Mouse (Mus musculus) right cerebral cortex, adult 2 months (tissue): ENCODE measurements around the gene Emp2.

ENCODE experiments used
- DNase-seq, 2 experiments: peaks; one replicate each; pipeline ENCODE4 v3.0.0; 2021 to 2022; ENCODE audit warnings: low spot score in 2 of 2

The Emp2 gene

DNA sequence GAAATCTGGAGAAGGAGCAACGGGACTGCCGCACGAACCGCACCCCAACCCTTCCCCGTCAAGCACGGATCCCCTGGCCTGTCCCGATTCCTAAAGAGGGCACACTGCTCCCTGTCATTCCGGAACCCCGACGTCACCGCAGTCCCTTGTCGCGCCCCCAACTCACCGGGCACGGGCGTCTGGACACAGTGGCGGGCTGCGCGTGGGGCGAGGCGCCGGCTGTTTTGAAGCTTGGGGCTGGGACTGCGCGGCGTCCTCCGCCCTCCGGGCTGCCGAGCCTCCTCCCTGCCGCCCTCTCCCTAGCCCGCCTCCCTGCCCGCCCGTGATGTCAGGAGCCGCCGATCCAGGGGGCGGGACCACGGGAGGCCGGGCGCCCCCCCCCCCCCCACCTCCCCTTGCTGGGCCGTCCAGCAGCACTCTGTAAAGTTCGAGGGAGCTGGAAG, at the start of gene Emp2:
Gene Emp2 (minus strand): TSS at position 323 of the 443 bp plus-strand sequence.
- peak in 1 of 2 experiments; percentile 7 for DNase-seq

GRCm38 (mm10) chr16:10363061-10363460, 49.3 kb upstream of the Emp2 start:
- no peak for DNase-seq

DNA sequence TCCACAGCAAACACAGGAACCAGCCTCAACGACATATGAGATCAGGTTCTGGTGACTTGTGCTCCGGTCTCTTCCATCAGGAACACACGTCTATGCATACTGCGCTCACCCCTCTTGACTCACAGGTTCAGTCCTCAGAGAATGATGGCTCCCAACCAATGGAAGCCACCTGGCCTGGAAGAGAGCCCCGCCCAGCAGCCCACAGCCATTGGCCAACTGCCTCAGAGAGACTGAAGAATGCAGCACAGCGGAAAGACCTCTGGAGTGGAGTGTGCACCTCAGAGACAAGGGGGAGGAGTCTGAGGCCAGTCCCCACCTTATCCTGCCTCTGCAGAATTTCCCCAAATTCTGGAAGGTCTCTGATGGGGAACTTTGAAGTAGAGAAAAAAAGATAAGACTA, 45.5 kb upstream of the Emp2 start:
- no peak for DNase-seq

DNA sequence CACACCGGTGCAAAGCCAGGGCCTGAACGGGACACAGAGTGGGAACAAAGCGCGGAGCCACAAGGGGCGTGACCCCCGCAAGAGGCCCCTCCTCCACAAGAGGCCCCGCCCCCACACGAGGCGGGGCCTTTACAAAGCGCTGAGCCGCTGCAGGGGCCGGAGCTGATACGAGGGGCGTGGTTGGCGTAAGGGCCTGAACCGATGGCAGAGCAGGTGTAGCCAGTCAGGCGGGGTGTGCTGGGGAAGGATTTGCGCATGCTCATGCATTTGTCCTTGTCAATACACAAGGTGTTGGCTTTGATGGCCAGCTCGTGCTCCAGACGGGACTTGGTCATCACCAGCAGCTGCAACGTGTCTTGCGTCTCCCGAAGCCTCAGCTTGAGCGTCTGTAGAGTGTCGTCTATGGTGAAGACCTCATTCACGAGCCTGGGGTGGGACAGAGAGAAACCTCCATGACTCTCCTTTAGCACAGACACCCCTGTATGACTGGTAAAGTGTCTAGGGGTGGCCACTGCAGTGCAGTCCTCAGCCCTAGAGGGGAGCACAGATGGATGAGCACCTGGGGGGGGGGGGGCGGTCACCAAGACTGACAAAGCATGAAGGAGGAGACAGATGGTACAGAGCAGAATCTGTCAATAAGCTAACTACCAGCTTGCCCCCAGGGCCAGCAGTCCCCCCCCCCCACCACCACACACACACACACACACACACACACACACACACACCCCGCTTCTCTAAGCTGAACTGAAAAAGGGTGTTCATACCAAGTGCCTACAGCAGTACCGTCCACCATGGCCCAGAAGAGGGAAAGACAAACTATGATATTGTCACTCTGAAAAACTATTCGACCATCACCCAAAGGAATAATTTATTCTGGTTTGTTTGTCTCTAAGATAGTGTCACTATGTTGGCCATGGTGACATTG, 44.5 kb upstream of the Emp2 start:
- no peak for DNase-seq

GRCm38 (mm10) chr16:10355004-10355403, 41.2 kb upstream of the Emp2 start:
- DNase-seq, result no peak

DNA sequence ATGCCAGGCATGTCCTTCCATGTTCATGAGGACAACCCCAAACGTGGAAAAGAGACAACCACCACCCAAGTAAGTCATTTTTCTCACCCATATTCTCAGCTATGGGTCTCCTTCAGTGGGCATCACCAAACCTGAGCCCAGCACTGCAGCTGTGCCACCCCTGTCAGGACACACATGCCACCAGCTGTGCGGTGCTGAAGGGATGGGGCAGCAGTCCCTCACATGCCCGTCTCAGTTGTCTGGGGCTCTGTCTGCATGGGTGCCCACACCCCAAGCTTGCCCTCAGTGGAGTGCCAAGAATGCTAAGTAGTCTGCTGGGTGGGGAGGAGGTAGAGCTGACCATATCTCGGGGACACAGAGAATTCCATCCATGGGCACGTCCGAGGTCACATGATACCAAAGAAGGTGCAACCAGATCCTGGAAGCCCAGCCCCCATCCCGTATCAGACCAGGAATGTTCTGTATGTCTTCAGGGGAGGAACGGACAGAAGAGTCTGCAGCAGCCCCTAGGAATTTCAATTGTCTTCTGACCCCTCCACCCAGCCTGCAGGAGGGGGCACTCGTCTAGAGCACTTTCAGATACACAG, 37.4 kb upstream of the Emp2 start:
- DNase-seq, result no peak

DNA sequence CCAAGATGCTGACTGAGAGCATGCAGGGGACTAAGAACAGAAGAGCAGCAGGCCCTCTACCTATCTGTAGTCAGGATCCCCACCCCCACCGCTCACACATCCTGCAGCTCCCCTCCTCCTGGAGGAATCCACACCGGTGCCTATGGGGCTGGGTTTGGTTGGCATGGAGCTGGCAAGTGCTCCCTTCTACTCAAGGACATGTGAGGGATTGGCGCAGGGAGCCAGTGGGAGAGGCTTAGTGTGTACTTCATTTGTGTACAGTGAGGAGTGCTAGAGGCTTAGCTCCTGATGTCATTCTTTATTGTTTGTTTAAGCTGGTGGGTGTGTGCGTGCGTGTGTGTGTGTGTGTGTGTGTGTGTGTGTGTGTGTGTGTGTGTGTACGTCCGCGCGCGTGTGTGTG, 36.1 kb upstream of the Emp2 start:
- DNase-seq, result no peak

DNA sequence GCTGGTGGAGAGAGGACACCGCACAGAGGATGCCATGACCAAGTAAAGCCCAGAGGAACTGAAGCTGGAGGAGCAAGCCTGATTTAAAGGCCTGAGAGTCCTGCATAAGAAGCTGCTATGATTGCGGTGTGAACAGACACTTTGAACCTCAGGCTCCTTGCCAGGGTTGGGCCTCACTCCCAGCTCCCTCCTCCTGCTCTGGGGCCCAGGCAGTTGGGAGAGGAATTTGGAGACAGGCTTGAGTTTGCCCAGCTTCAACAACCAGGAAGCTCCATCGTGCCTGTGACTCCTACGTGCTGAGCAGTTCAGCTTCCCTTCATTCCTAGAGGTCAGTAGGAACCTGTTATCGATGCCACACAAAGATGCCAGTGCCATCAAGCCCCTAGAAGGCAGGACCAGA, 35.7 kb upstream of the Emp2 start:
- no peak for DNase-seq

DNA sequence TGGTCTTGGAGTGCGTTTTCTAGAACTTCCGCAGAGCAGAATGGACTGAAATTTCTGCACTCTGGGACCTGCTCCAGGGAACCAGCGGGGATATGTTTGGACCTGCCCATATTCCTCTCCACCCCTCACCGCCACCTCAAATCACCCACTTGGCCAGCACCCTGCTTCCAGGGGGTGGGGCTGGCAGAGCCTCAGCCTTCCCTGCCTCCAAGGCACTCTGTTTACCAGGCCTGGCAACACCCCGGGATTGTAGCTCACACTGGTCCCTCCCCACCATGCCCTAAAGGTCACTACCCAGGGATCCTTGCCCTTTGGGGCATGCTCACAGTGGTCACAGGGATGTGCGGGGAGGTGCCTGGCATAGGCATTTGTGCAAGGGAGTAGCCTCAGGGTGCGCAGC, 33.8 kb upstream of the Emp2 start:
- DNase-seq, result no peak

GRCm38 (mm10) chr16:10341110-10341509, 27.3 kb upstream of the Emp2 start:
- DNase-seq, result no peak

GRCm38 (mm10) chr16:10339930-10340329, 26.2 kb upstream of the Emp2 start:
- DNase-seq, result no peak

- DNase-seq, result peak; percentile 29 to 38
These were observed 24.8 kb upstream of the Emp2 start for GRCm38 (mm10) chr16:10338601-10339000.

DNA sequence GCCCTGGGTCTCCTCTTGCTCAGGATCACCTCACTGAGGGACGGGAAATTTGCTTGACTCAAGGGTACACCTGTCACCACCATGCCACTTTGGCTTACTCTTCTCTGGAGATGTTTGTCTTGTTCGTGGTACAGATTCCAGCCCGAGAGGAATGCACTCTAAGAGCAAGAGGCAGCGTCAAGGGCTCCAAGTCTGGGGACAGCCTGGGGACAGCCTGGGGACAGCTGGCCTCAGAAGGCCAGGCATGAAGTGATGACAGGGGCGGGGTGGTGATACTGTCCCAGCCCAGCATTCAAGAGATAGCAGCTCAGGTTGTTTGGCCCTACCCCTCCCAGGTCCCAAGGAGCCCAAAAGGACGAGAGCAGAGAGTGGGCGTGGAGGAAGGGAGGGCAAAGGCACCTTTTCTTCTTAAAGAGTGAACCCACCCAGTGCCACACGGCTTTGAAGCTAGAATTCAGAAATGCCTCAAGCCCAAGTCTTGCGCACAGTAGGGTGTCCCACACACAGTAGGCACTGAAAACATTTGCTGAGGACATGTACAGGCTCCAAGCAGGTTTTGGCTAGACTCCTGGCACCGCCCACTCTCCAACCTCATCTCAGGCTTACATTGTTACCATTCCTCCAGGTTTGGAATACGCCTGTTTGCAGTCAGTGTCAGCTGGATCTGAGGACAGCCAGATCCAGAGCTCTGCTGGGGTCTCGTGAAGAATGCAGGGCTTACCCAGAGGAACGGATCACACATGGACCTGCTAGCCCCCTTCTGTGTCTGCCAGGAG, 23.8 kb upstream of the Emp2 start:
- DNase-seq, result no peak

DNA sequence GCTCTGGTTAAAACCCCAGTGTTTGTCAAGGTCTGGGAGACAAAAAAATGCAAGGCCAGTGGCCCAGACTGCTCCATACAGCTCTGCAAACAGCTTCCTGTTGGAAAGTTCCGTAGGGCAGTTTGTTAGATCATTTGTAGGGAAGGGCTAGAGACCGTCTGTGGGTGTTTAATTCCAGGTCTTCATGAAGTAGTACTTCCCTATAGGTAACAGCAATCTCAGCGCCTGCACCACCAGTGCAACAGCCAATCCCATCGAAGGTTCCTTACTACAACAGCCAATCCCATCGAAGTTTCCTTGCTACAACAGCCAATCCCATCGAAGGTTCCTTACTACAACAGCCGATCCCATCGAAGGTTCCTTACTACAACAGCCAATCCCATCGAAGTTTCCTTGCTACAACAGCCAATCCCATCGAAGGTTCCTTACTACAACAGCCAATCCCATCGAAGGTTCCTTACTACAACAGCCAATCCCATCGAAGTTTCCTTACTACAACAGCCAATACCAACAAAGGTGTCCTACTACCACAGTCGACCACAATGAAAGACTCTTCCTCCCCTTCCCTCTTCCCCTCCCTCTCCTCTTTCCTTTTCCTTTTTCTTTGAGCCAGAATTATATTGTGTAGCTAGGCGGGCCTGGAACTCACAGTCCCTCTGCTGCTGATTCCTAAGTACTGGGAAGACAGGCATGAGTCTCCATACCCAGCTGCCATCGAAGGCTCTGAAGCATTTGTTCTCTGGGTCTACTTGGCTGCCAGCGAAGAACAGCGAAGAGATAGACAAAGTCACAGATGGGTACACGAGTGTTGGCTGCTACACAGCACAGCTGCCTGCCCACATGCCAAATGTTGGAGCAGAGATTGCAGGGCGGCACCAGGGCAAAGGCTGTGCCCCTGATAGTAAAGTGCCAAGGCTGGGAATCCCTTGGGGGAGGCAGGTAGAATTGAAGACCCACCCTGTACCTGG, 23.0 kb upstream of the Emp2 start:
- DNase-seq, result no peak

- DNase-seq, result no peak
These were observed 22.2 kb upstream of the Emp2 start for GRCm38 (mm10) chr16:10335953-10336352.

DNA sequence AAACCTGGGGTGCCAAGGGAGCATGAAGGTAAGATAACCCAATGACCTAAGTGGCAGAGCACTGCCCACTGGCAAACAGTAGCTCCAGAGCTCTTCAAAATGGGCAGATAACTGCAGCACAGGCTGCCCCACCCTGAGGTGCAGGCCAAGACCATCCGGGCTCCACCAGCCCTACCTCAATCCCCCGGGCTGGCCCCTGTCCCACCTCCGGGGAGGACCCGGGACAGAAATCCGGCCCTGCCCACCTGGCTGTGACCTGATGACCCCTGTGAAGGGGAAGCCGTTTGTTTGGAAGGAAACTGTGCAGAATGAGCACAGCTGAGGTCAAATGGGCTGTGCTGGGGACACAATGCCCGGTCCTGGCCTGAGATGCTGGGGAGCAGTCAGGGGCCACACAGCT, 19.0 kb upstream of the Emp2 start:
- no peak for DNase-seq

GRCm38 (mm10) chr16:10330586-10331495, 17.1 kb upstream of the Emp2 start:
- DNase-seq, result no peak

DNA sequence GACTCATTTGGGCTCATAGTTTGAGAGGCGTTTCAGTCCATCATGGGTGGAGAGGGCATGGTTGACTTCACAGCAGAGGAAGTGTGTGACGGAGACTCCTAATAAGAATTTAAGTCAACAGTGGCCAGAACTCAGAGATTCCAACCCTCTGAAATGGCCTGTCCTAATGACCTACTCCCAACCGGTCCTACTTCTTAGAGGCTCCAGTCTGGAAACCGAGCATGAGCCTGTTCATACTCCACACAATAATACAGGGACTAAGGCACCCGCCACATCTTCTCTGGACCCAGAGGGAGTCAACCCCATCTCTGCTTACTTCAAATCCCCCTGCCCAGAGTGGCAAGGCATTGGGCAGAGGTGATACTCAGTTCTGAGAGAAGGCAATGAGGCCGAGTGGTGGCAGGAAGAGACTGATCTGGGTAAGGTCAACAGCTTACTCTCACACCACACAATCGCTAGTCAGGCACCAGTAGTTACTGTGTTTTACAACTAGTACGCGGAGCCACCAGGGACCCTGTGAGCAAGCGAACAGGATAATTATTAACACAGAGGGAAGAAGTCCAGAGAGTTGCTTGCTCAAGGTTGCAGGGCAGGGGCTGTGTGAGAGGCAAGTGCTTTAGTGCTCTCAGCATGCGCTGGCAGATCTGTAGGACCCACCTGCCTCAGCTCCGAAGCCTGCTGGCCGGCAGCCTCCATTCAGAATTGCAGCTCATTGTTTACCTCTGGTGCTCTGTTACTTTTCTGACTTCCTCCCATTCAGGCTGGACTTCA, 14.0 kb upstream of the Emp2 start:
- no peak for DNase-seq

DNA sequence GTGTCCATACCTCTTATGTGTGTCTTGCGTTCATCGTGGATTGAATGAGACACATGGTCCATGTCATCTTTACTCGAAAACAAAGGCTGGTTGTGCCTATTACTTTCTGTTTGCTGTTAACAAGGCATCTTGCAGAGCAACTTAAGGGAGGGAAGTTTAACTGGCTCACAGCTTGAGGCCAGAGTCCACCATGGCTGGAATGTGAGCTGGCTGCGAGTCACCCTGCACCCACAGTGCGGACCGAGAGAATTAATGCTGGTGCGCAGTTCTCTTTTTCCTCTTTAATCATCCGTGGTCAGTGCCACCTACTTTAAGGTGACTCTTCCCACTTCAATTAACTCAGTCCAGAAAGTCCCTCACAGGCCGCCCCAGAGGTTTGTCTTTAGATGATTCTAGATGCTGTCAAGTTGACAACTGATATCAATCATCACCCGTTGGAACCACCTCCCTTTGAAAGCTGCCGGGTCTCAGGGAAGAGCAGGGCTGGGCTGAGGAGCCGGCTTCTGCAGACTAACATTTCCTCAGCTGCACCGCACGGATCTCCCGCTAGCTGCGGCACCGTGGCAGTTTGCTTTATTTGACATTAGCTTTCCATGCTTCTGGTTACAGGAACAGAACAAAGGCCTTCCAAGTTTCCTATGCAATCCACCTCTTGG, 6.3 kb upstream of the Emp2 start:
- DNase-seq, result no peak
